Mouse (Mus musculus): ENCODE results near the gene Plekhh2. TPM values are rescaled to one million over a fixed set of nuclear protein-coding genes. Genes with fewer than 3 reads are reported as not detected.

Plekhh2 gene
- not detected for polyA plus RNA-seq (2017; shearing (Covaris generic))

DNA sequence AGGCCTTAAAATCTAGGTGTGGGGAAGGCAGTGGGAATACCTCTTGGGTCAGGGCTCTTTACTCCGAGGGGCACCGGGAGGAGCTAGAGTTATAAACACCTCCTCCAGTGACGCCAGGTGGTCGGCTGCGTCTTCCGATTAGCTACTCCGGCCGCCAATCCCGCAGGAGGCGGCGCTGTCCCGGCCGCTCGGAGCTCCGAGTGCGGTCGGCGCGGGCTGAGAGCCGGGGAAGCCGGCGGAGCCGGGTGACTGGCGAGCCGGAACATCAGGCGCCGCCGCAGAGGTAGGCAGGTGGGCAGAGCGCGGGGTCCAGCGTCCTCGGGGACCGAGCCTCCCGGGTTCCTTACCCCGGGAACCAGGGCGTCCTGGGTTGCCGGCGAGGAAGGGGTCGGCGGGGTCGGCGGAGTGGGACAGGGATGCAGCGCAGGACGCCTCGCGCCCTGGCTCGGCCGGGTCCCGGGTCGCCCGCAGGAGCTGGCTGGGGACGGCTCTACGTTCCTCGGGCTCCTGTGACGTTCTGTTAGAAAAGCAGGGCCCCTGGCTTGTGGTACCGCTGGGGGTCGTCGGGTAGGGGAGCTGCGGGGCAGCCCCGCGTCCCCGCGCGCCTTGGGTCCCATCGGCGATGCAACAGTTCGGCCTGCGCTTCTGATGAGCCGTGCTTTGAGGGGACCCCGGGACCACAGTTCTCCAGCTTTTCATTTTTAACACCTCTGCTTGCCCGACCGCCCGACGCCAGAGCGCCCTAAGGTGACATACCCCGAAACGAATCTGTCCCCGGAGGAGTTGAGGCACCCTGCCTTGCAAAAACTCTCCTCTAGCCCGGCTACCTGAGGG is at the start of gene Plekhh2:
TSS of gene Plekhh2 (plus strand) at position 214 of the 834 bp plus-strand sequence.

GRCm38 (mm10) chr17:84465753-84466608 is 45.7 kb upstream of the Plekhh2 start, which contains the start of gene Thada:
Gene Thada, minus strand, starts transcription at chr17:84466205.

DNA sequence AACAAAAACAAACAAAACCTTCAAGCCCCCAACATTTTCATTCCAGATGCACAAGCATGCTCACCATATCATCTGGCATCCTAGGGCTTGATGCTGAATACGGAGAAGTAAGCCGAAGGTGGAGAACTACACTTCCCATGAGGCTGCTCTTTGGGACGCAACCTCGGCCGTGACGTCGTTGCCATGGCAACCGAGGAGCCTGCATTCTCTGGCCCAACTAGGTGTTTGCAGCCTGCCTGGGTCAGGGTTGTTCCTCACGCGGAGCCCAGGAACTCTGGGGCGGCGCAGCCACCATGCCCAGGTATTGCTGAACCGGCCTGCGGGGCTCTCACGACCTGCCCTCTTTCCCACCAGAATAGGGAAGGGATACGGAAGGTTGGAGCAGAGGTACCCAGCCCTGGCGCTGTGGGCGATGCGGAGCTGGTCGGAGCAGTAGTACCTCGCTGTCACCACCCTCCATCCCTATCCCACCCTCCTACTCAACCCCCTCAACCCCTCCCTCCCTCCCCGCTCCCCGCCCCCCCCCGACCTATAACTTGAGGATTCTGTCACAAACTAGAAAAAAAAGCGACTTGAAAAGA is 114.7 kb downstream of the Plekhh2 start, which contains the start of gene Dync2li1:
TSS of gene Dync2li1 (plus strand) at position 221 of the 581 bp plus-strand sequence.

Other genes with a start within 250 kb of the Plekhh2 start
- gene Thada, start 45.7 kb upstream of the Plekhh2 start, polyA plus RNA-seq (2017; shearing (Covaris generic)): 114 TPM
- 3.0 TPM for gene Dync2li1, start 114.6 kb downstream of the Plekhh2 start, polyA plus RNA-seq (2017; shearing (Covaris generic))
- gene Abcg8, start 164.4 kb downstream of the Plekhh2 start, polyA plus RNA-seq (2017; shearing (Covaris generic)): not detected
- not detected for gene Abcg5, start 171.1 kb downstream of the Plekhh2 start, polyA plus RNA-seq (2017; shearing (Covaris generic))

Data from activated CD4-positive, CD25-positive, alpha-beta regulatory T cell, adult 9 weeks (primary cell).